Mouse (Mus musculus): ENCODE measurements around the gene Adam1a. TPM values are rescaled to one million over a fixed set of nuclear protein-coding genes. Genes with fewer than 3 reads are reported as not detected.
"Not testable (repeated sequence)": the region's sequence is repeated elsewhere in the genome, so short reads cannot be mapped to it uniquely, and the experiment has no call there.

Gene Adam1a
- polyA plus RNA-seq, 1 experiment: not detected

- Histone ChIP-seq H3K27ac (ENCODE audit: insufficient read depth, low read depth, low read length) (no peak overlapping the region), H3K4me1 (ENCODE audit: control insufficient read depth, insufficient read depth, low read length) (no peaks in the 10 kb centered on the region), H3K4me3 (ENCODE audit: insufficient read depth, low read depth, low read length) (no peak overlapping the region)
- TF ChIP-seq POLR2A (IDR thresholded peaks at IDR 0.05; ENCODE audit: insufficient read depth, low read depth, low read length) (no peak), CTCF (IDR thresholded peaks at IDR 0.05; ENCODE audit: insufficient read depth, low read depth, low read length) (no peak)
- WGBS: 93% methylated on average over 9 of the region's 9 CpGs
These were observed 26.3 kb downstream of the Adam1a start for GRCm38 (mm10) chr5:121518983-121519382.

DNA sequence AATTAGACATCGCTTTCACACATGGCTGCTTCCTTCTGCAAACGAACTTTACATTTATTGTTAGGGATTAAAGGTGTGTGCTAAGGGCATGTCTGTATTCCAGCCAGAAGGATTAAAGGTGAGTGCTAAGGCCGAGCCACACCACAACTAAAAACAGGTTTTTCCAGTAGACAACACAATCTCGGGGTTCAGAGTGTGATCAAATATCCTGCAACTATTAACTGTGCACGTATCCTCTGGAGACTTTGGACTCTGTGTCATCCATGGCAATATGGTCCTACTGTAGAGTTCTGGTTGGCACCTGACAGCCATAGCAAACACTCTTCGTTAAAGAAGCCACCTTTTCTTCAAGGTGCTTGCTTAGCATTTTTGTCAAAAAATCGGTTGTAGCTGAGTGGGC lies 35.3 kb downstream of the Adam1a start:
- no peaks in the 10 kb centered on the region for H3K4me1 ChIP-seq (ENCODE audit: control insufficient read depth, insufficient read depth, low read length)
- no peak for TF ChIP-seq CTCF (IDR thresholded peaks at IDR 0.05; ENCODE audit: insufficient read depth, low read depth, low read length)
- TF ChIP-seq POLR2A (IDR thresholded peaks at IDR 0.05; ENCODE audit: insufficient read depth, low read depth, low read length): no peak
- 72% methylated on average over 7 of the region's 7 CpGs for WGBS
- H3K27ac ChIP-seq (ENCODE audit: insufficient read depth, low read depth, low read length): no peak overlapping the region
- H3K4me3 ChIP-seq (ENCODE audit: insufficient read depth, low read depth, low read length): no peak overlapping the region

DNA sequence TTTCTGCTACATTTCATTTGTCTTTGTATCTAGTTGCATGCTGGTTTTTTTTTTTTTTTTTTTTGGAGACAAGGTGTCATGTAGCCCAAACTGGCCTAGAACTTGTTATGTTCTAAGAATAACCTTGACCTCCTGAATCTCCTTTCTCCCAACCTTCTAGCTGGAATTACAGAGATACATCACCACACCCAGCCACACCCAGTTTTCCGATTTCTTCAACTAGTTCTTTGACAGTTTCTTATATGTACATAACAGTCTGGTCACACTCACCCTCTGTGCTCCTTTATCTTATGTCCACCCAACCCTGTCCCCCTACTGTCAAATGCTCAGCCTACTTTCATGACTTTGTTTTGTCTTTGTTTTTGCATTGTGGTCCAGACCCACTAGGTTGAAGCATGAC lies 38.4 kb downstream of the Adam1a start:
- 82% methylated on average over 1 of the region's 1 CpGs for WGBS
- Histone ChIP-seq H3K27ac (ENCODE audit: insufficient read depth, low read depth, low read length) (no peak overlapping the region), H3K4me3 (ENCODE audit: insufficient read depth, low read depth, low read length) (no peak overlapping the region), H3K4me1 (ENCODE audit: control insufficient read depth, insufficient read depth, low read length) (no peaks in the 10 kb centered on the region)
- no peak for TF ChIP-seq CTCF (IDR thresholded peaks at IDR 0.05; ENCODE audit: insufficient read depth, low read depth, low read length)
- TF ChIP-seq POLR2A (IDR thresholded peaks at IDR 0.05; ENCODE audit: insufficient read depth, low read depth, low read length): no peak

- 95% methylated on average over 3 of the region's 3 CpGs for whole genome bisulfite sequencing
- Histone ChIP-seq H3K4me1 (ENCODE audit: control insufficient read depth, insufficient read depth, low read length) (no peaks in the 10 kb centered on the region), H3K27ac (ENCODE audit: insufficient read depth, low read depth, low read length) (no peak within 1 kb of the TSS), H3K4me3 (ENCODE audit: insufficient read depth, low read depth, low read length) (no peak within 1 kb of the TSS)
- TF ChIP-seq CTCF (IDR thresholded peaks at IDR 0.05; ENCODE audit: insufficient read depth, low read depth, low read length) (no peak), POLR2A (IDR thresholded peaks at IDR 0.05; ENCODE audit: insufficient read depth, low read depth, low read length) (no peak)
These were observed 42.1 kb downstream of the Adam1a start, which contains the start of gene Adam1b for GRCm38 (mm10) chr5:121503231-121503630. TSS of gene Adam1b (minus strand) at chr5:121503435.

- WGBS: 84% methylated on average over 11 of the region's 17 CpGs
- H3K27ac ChIP-seq (ENCODE audit: insufficient read depth, low read depth, low read length); H3K4me1 ChIP-seq (ENCODE audit: control insufficient read depth, insufficient read depth, low read length); H3K4me3 ChIP-seq (ENCODE audit: insufficient read depth, low read depth, low read length): not testable (repeated sequence)
These were observed 43.8 kb downstream of the Adam1a start for GRCm38 (mm10) chr5:121501424-121501996.

GRCm38 (mm10) chr5:121500719-121501118 lies 44.6 kb downstream of the Adam1a start:
- H3K4me1 ChIP-seq (ENCODE audit: control insufficient read depth, insufficient read depth, low read length): no peaks in the 10 kb centered on the region
- no peak overlapping the region for H3K27ac ChIP-seq (ENCODE audit: insufficient read depth, low read depth, low read length)
- TF ChIP-seq POLR2A (IDR thresholded peaks at IDR 0.05; ENCODE audit: insufficient read depth, low read depth, low read length): no peak
- 75% methylated on average over 7 of the region's 7 CpGs for WGBS
- H3K4me3 ChIP-seq (ENCODE audit: insufficient read depth, low read depth, low read length): no peak overlapping the region

DNA sequence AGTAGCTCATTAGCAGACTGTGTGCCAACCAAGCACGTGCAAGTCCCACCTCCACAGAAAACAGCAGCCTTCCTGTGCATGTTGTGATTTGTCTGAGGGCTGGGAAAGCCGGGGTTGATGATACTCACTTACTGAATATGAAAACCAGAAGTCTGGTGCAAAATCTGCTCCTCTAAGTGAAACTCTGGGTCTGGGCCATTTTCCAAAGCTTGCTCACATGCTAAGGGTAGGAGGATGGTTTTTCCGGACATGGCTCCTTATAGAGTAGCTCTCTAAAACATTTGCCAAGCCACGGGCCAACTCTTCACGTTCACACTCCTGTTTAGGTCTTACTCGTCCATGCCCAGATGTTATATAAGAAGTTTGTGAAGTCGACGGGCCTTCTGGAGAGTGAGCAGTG lies 52.0 kb downstream of the Adam1a start:
- no peak for TF ChIP-seq POLR2A (IDR thresholded peaks at IDR 0.05; ENCODE audit: insufficient read depth, low read depth, low read length)
- no peak for TF ChIP-seq CTCF (IDR thresholded peaks at IDR 0.05; ENCODE audit: insufficient read depth, low read depth, low read length)
- Histone ChIP-seq H3K4me1 (ENCODE audit: control insufficient read depth, insufficient read depth, low read length) (no peaks in the 10 kb centered on the region), H3K27ac (ENCODE audit: insufficient read depth, low read depth, low read length) (no peak overlapping the region), H3K4me3 (ENCODE audit: insufficient read depth, low read depth, low read length) (no peak overlapping the region)
- 73% methylated on average over 8 of the region's 8 CpGs for WGBS

DNA sequence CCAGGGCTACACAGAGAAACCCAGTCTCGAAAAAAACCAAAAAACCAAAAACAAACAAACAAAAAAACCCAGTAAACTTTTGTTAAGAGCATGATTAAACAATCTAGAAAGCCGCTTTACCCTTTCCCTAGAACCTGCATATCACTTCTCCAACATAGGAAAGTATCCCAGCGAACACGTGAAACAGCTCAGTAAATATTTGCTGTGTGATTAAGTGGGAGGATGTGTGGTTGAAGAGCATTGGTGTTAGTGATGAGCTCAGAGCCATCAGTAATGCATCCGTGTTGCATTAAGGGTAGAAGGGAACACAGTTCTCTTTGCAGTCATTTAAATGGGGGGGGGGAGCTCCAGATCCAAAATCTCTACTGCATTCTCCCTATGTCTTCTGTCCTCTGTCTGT lies 60.5 kb downstream of the Adam1a start:
- H3K4me1 ChIP-seq (ENCODE audit: control insufficient read depth, insufficient read depth, low read length): no peaks in the 10 kb centered on the region
- H3K27ac ChIP-seq (ENCODE audit: insufficient read depth, low read depth, low read length): no peak overlapping the region
- no peak for TF ChIP-seq CTCF (IDR thresholded peaks at IDR 0.05; ENCODE audit: insufficient read depth, low read depth, low read length)
- no peak for TF ChIP-seq POLR2A (IDR thresholded peaks at IDR 0.05; ENCODE audit: insufficient read depth, low read depth, low read length)
- H3K4me3 ChIP-seq (ENCODE audit: insufficient read depth, low read depth, low read length): no peak overlapping the region
- 79% methylated on average over 5 of the region's 5 CpGs for WGBS

DNA sequence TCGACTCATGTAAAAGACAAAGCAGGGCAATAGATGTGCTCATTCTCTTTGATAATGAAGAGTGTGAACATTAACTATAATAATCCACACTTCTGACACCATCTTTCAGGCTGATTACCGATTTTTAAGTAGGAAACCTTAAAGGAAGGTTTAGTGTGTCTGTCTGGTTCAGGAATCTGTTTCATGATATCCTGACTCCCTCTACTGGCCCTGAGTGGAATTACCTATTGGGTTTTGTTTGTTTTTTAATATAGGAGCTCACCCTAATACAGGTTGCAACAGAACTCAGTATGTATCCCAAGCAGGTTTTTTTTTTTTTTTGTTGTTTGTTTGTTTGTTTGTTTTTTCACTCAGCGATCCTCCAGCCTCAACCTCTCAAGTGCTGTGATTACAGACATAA lies 67.6 kb downstream of the Adam1a start:
- no peak overlapping the region for H3K27ac ChIP-seq (ENCODE audit: insufficient read depth, low read depth, low read length)
- no peaks in the 10 kb centered on the region for H3K4me1 ChIP-seq (ENCODE audit: control insufficient read depth, insufficient read depth, low read length)
- TF ChIP-seq POLR2A (IDR thresholded peaks at IDR 0.05; ENCODE audit: insufficient read depth, low read depth, low read length): no peak
- TF ChIP-seq CTCF (IDR thresholded peaks at IDR 0.05; ENCODE audit: insufficient read depth, low read depth, low read length): no peak
- WGBS: 27% methylated on average over 3 of the region's 3 CpGs
- no peak overlapping the region for H3K4me3 ChIP-seq (ENCODE audit: insufficient read depth, low read depth, low read length)

DNA sequence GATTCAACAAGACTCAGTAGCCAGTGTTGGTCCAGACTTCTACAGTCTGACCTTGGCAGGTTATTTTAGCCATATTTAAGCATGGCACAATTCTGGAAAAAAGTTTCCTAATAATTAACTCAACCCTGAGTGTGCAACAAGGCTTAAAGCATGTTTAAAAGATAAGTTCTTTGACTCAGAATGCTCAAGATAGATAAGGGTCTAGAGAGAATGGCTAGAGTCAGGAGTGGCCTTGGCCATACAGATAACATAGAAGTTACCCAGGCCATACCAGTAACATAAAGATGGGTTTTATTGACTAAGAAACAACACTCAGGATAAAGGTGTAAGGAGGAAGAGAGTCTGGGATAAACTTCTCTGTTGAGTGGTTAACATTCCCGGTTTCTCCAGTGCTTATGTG lies 69.2 kb downstream of the Adam1a start:
- Histone ChIP-seq H3K4me1 (ENCODE audit: control insufficient read depth, insufficient read depth, low read length) (no peaks in the 10 kb centered on the region), H3K4me3 (ENCODE audit: insufficient read depth, low read depth, low read length) (no peak overlapping the region), H3K27ac (ENCODE audit: insufficient read depth, low read depth, low read length) (no peak overlapping the region)
- WGBS: 83% methylated on average over 1 of the region's 1 CpGs
- no peak for TF ChIP-seq CTCF (IDR thresholded peaks at IDR 0.05; ENCODE audit: insufficient read depth, low read depth, low read length)
- TF ChIP-seq POLR2A (IDR thresholded peaks at IDR 0.05; ENCODE audit: insufficient read depth, low read depth, low read length): no peak
